Mouse (Mus musculus): ENCODE measurements around the gene Ttbk2. TPM values are rescaled to one million over a fixed set of nuclear protein-coding genes. Genes with fewer than 3 reads are reported as not detected.

Gene Ttbk2
- 5.1 and 11.0 TPM in 2 replicates for polyA plus RNA-seq (2012; ENCODE audit: low replicate concordance)

GRCm38 (mm10) chr2:120850424-120851082 is at the start of gene Ttbk2:
Gene Ttbk2, minus strand, starts transcription at chr2:120850604.

GRCm38 (mm10) chr2:120849449-120850423 is 668 bp downstream of the Ttbk2 start, which contains the start of gene Cdan1:
Gene Cdan1, minus strand, starts transcription at chr2:120850128.

Other genes with a start within 250 kb of the Ttbk2 start
- 0.30 and 1.5 TPM in 2 replicates for gene Haus2, start 241.2 kb downstream of the Ttbk2 start, polyA plus RNA-seq (2012; ENCODE audit: low replicate concordance)
- gene Lrrc57, start 241.1 kb downstream of the Ttbk2 start, polyA plus RNA-seq (2012; ENCODE audit: low replicate concordance) = 3.1 and 3.4 TPM in 2 replicates
- 0.97 and 1.2 TPM in 2 replicates for gene Stard9, start 221.5 kb downstream of the Ttbk2 start, polyA plus RNA-seq (2012; ENCODE audit: low replicate concordance)
- 35.8 and 84.4 TPM in 2 replicates for gene Cdan1, start 476 bp downstream of the Ttbk2 start, polyA plus RNA-seq (2012; ENCODE audit: low replicate concordance)
- 7.9 and 34.4 TPM in 2 replicates for gene Ubr1, start 120.1 kb upstream of the Ttbk2 start, polyA plus RNA-seq (2012; ENCODE audit: low replicate concordance)
- 3.5 and 10.4 TPM in 2 replicates for gene Tmem62, start 126.4 kb upstream of the Ttbk2 start, polyA plus RNA-seq (2012; ENCODE audit: low replicate concordance)
- gene Ccndbp1, start 157.8 kb upstream of the Ttbk2 start, polyA plus RNA-seq (2012; ENCODE audit: low replicate concordance) = 7.0 and 34.1 TPM in 2 replicates
- 0.72 and 6.7 TPM in 2 replicates for gene Epb42, start 186.5 kb upstream of the Ttbk2 start, polyA plus RNA-seq (2012; ENCODE audit: low replicate concordance)
- gene Tgm5, start 235.2 kb upstream of the Ttbk2 start, polyA plus RNA-seq (2012; ENCODE audit: low replicate concordance) = not detected in 2 replicates